Mouse (Mus musculus): ENCODE data around the gene Chd2. TPM values are rescaled to one million over a fixed set of nuclear protein-coding genes. Genes with fewer than 3 reads are reported as not detected.
A peak's percentile ranks its signal among the peaks of the same experiment; 100 is the strongest.

Chd2 gene
- total RNA-seq, 2 experiments from 2014 or later: 36.7 to 38.2 TPM

GRCm38 (mm10) chr7:73568801-73569403 lies 27.3 kb upstream of the Chd2 start:
- DNase-seq: no peak
- intact Hi-C loops (cut with DNase I; ENCODE audit: low total_unique reads): no loop called here

- no peak for DNase-seq
- intact Hi-C loops (cut with DNase I; ENCODE audit: low total_unique reads): no loop called here
These were observed 26.1 kb upstream of the Chd2 start for GRCm38 (mm10) chr7:73567754-73568161.

GRCm38 (mm10) chr7:73564131-73564530 lies 22.5 kb upstream of the Chd2 start:
- intact Hi-C loops (cut with DNase I; ENCODE audit: low total_unique reads): no loop called here

GRCm38 (mm10) chr7:73561492-73562055 lies 19.9 kb upstream of the Chd2 start:
- DNase-seq: no peak
- intact Hi-C loops (cut with DNase I; ENCODE audit: low total_unique reads): no loop called here

More at GRCm38 (mm10) chr7:73564131-73564530, 22.5 kb upstream of the Chd2 start:
- DNase-seq: no peak

GRCm38 (mm10) chr7:73560811-73561210 lies 19.2 kb upstream of the Chd2 start:
- intact Hi-C loops (cut with DNase I; ENCODE audit: low total_unique reads): no loop called here
- DNase-seq: no peak

GRCm38 (mm10) chr7:73559853-73560190 lies 18.2 kb upstream of the Chd2 start:
- intact Hi-C loops (cut with DNase I; ENCODE audit: low total_unique reads): no loop called here
- no peak for DNase-seq

- intact Hi-C loops (cut with DNase I; ENCODE audit: low total_unique reads): no loop called here
- DNase-seq: no peak
These were observed 17.7 kb upstream of the Chd2 start for GRCm38 (mm10) chr7:73559170-73559852.

GRCm38 (mm10) chr7:73558293-73559169 lies 16.9 kb upstream of the Chd2 start:
- intact Hi-C loops (cut with DNase I; ENCODE audit: low total_unique reads): no loop called here
- peak; percentile 100 for DNase-seq

GRCm38 (mm10) chr7:73557671-73558265 lies 16.1 kb upstream of the Chd2 start:
- DNase-seq: peak; percentile 47
- intact Hi-C loops (cut with DNase I; ENCODE audit: low total_unique reads): no loop called here

- intact Hi-C loops (cut with DNase I; ENCODE audit: low total_unique reads): no loop called here
- no peak for DNase-seq
These were observed 15.3 kb upstream of the Chd2 start for GRCm38 (mm10) chr7:73556688-73557667.

GRCm38 (mm10) chr7:73555918-73556580 lies 14.4 kb upstream of the Chd2 start:
- intact Hi-C loops (cut with DNase I; ENCODE audit: low total_unique reads): no loop called here
- no peak for DNase-seq

GRCm38 (mm10) chr7:73554849-73555248 lies 13.2 kb upstream of the Chd2 start:
- intact Hi-C loops (cut with DNase I; ENCODE audit: low total_unique reads): no loop called here
- DNase-seq: no peak

GRCm38 (mm10) chr7:73553160-73553559 lies 11.5 kb upstream of the Chd2 start:
- DNase-seq: no peak
- intact Hi-C loops (cut with DNase I; ENCODE audit: low total_unique reads): no loop called here

- intact Hi-C loops (cut with DNase I; ENCODE audit: low total_unique reads): no loop called here
- DNase-seq: no peak
These were observed 10.6 kb upstream of the Chd2 start for GRCm38 (mm10) chr7:73552054-73552750.

- intact Hi-C loops (cut with DNase I; ENCODE audit: low total_unique reads): no loop called here
These were observed 9.7 kb upstream of the Chd2 start for GRCm38 (mm10) chr7:73551370-73551769.

GRCm38 (mm10) chr7:73548051-73548450 lies 6.4 kb upstream of the Chd2 start:
- DNase-seq: no peak
- intact Hi-C loops (cut with DNase I; ENCODE audit: low total_unique reads): no loop called here

More at GRCm38 (mm10) chr7:73551370-73551769, 9.7 kb upstream of the Chd2 start:
- DNase-seq: no peak
